Mouse (Mus musculus): ENCODE measurements at regions not wholly inside any gene's neighbourhood (a gene's known extent, or its start where the extent isn't known, plus 50 kb on each side); places are given as distances from the start of the nearest gene placed in this dataset. TPM values are rescaled to one million over a fixed set of nuclear protein-coding genes. Genes with fewer than 3 reads are reported as not detected.

DNA sequence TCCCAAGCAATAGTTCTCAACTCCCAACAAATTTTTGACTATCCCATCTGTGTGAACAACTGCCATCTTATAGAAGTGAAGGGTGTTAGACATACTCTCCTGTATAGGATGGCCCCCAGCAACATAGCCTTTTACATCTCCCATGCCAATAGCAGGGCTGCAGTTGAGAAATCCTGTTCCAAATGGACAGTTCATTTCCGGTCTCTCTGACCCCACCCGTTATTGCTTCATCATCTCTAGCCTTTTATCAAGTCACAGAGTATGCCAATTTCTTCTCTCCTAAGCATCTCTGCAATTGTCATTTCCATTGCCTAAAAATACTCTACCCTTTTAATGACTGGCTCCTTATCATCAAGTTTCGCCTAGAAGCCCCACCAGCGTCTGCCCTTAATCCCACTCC is 64.8 kb upstream of the Gm9747 start:
- DNase-seq (ENCODE audit: low spot score) (no peak), ATAC-seq (ENCODE audit: low FRiP score) (no peak)
- H3K4me2 ChIP-seq (ENCODE audit: low read depth, low read length, poor library complexity, severe bottlenecking): no peak overlapping the region
- WGBS: 83% methylated on average over 4 of the region's 4 CpGs
- H3K4me1 ChIP-seq (ENCODE audit: insufficient read depth, low read length): no peaks in the 10 kb centered on the region
- no peaks in the 10 kb centered on the region for H3K9me3 ChIP-seq (ENCODE audit: low read length)
- no peak overlapping the region for H3K4me3 ChIP-seq (ENCODE audit: low read depth, low read length)
- no peak overlapping the region for H3K27ac ChIP-seq (ENCODE audit: low read depth, low read length)
- no peaks in the 10 kb centered on the region for H3K27me3 ChIP-seq (ENCODE audit: insufficient read depth, low read length)
- H3K9ac ChIP-seq (replicated peaks; ENCODE audit: low read length, poor library complexity, severe bottlenecking): no peak overlapping the region
- no peak for TF ChIP-seq CTCF (IDR thresholded peaks at IDR 0.05)
- H3K36me3 ChIP-seq (ENCODE audit: insufficient read depth, low read length): no peaks in the 10 kb centered on the region

DNA sequence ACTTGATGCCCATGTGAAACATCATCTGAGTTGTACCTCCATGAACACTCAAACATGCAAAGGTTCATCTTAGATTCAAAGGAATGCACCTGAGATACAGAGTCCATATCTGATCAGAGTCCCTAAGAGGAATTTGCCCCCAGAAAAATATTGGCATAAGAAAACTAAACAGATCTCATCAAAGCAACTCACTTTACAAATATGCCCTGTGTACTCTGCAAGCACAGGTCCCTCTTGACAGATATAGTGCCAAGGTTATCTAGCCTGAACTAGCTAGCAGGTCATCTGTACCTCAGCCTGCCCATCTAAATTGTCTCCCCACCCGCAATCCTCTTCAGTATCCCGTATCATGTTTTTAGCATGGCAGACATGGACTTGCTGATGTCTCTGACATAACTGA is 64.0 kb upstream of the Gm9747 start:
- Histone ChIP-seq H3K9ac (replicated peaks; ENCODE audit: low read length, poor library complexity, severe bottlenecking) (no peak overlapping the region), H3K4me3 (ENCODE audit: low read depth, low read length) (no peak overlapping the region), H3K4me1 (ENCODE audit: insufficient read depth, low read length) (no peaks in the 10 kb centered on the region), H3K27ac (ENCODE audit: low read depth, low read length) (no peak overlapping the region), H3K36me3 (ENCODE audit: insufficient read depth, low read length) (no peaks in the 10 kb centered on the region), H3K9me3 (ENCODE audit: low read length) (no peaks in the 10 kb centered on the region), H3K27me3 (ENCODE audit: insufficient read depth, low read length) (no peaks in the 10 kb centered on the region), H3K4me2 (ENCODE audit: low read depth, low read length, poor library complexity, severe bottlenecking) (no peak overlapping the region)
- 100% methylated on average over 2 of the region's 2 CpGs for WGBS
- TF ChIP-seq CTCF (IDR thresholded peaks at IDR 0.05): no peak
- DNase-seq (ENCODE audit: low spot score) (no peak), ATAC-seq (ENCODE audit: low FRiP score) (no peak)

DNA sequence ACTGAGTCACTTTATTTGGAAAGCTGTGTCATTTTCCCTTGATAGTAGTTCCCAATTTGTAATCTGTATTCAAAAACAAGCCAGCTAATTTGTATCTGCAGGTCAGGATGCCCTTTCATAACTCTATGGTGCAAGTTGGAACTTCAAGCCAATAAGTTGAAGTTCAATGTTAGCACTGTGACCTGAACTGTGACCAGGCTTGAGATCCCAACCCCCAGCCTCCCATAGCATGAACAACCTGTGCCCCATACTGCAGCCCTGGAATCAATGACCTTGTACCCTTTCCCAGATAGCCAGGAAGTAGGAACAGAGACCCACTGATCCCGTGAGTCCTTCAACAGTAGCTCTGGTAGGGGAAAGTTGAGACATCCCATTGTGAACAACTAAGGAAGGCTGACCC is 52.5 kb upstream of the Gm9747 start:
- no peaks in the 10 kb centered on the region for H3K4me1 ChIP-seq (ENCODE audit: insufficient read depth, low read length)

More for the DNA sequence above, 52.5 kb upstream of the Gm9747 start:
- no peak overlapping the region for H3K9ac ChIP-seq (replicated peaks; ENCODE audit: low read length, poor library complexity, severe bottlenecking)
- H3K27me3 ChIP-seq (ENCODE audit: insufficient read depth, low read length): no peaks in the 10 kb centered on the region
- 90% methylated on average over 1 of the region's 1 CpGs for WGBS
- no peak for ATAC-seq (ENCODE audit: low FRiP score)
- H3K4me2 ChIP-seq (ENCODE audit: low read depth, low read length, poor library complexity, severe bottlenecking): no peak overlapping the region
- H3K36me3 ChIP-seq (ENCODE audit: insufficient read depth, low read length): no peaks in the 10 kb centered on the region
- no peak for TF ChIP-seq CTCF (IDR thresholded peaks at IDR 0.05)
- H3K4me3 ChIP-seq (ENCODE audit: low read depth, low read length): no peak overlapping the region
- no peak for DNase-seq (ENCODE audit: low spot score)
- no peaks in the 10 kb centered on the region for H3K9me3 ChIP-seq (ENCODE audit: low read length)
- H3K27ac ChIP-seq (ENCODE audit: low read depth, low read length): no peak overlapping the region

Small RNA genes lying in the stretch of these regions (microRNA-seq; reads per million reads assigned to microRNA genes)
- not detected for gene Mir6344 (ENCODE audit: borderline number of aligned reads)

Measured in midbrain, postnatal 0 days (tissue).